Mouse (Mus musculus) forebrain, embryonic 11.5 days (tissue): Measurements from ENCODE around the gene Psmb11. TPM values are rescaled to one million over a fixed set of nuclear protein-coding genes. Genes with fewer than 3 reads are reported as not detected.
A peak's percentile ranks its signal among the peaks of the same experiment; 100 is the strongest.

ENCODE experiments used
- ATAC-seq: fragments of 200-750 bp; cut with Nextera tagmentation; replicated peaks from 2 replicates; pipeline ENCODE4 v1.8.0; 2017; ENCODE audit warnings: moderate TSS enrichment; ENCODE audit not compliant: low FRiP score
- DNase-seq: peaks from one replicate; pipeline ENCODE4 v3.0.0-alpha.2; 2017; ENCODE audit warnings: low spot score
- H3K27ac ChIP-seq: fragments of 300-500 bp; sonication (generic); 2 replicates; pipeline ENCODE4 v1.5.1; 2014; ENCODE audit warnings: low read depth, low read length
- H3K27me3 ChIP-seq: fragments of 300-500 bp; sonication (generic); 2 replicates; pipeline ENCODE4 v1.6.1; 2014; ENCODE audit warnings: mild to moderate bottlenecking, low read length, mixed read lengths; ENCODE audit not compliant: control insufficient read depth, insufficient read depth
- H3K36me3 ChIP-seq: fragments of 300-500 bp; sonication (generic); 2 replicates; pipeline ENCODE4 v1.6.1; 2014; ENCODE audit warnings: mild to moderate bottlenecking, low read length, moderate library complexity, mixed read lengths; ENCODE audit not compliant: control insufficient read depth, insufficient read depth
- H3K4me1 ChIP-seq: fragments of 300-500 bp; sonication (generic); replicated peaks from 2 replicates; pipeline ENCODE4 v1.6.1; 2014; ENCODE audit warnings: low read length, mixed read lengths; ENCODE audit not compliant: control insufficient read depth, insufficient read depth
- H3K4me2 ChIP-seq: fragments of 300-500 bp; sonication (generic); 2 replicates; pipeline ENCODE4 v1.6.1; 2014; ENCODE audit warnings: low read depth, mild to moderate bottlenecking, low read length, moderate library complexity, mixed read lengths; ENCODE audit not compliant: severe bottlenecking
- H3K4me3 ChIP-seq: fragments of 300-500 bp; sonication (generic); 2 replicates; pipeline ENCODE4 v1.5.1; 2014; ENCODE audit warnings: low read depth, low read length
- H3K9ac ChIP-seq: fragments of 300-500 bp; sonication (generic); 2 replicates; pipeline ENCODE4 v1.6.1; 2014; ENCODE audit warnings: low read length
- H3K9me3 ChIP-seq: fragments of 300-500 bp; sonication (generic); 2 replicates; pipeline ENCODE4 v1.6.1; 2016; ENCODE audit warnings: low read length, mixed read lengths; ENCODE audit not compliant: control insufficient read depth
- WGBS: fragments of 180-500 bp; shearing (Covaris S2); extraction: QIAGEN DNeasy Blood & Tissue Kit; methylation state at CpG from one replicate; pipeline ENCODE4 v1.1.7; 2014; 5-methylcytosine and 5-hydroxymethylcytosine counted together
- polyA plus RNA-seq: library from polyadenylated mRNA; unstranded; fragments of >200 nt; fragmentation: Nextera tagmentation; extraction: Ambion mirVana; gene quantifications from 2 replicates; pipeline ENCODE4 v1.2.1, GENCODE M21; 2014

The Psmb11 gene
- polyA plus RNA-seq, 1 experiment from 2014 or later = not detected

DNA sequence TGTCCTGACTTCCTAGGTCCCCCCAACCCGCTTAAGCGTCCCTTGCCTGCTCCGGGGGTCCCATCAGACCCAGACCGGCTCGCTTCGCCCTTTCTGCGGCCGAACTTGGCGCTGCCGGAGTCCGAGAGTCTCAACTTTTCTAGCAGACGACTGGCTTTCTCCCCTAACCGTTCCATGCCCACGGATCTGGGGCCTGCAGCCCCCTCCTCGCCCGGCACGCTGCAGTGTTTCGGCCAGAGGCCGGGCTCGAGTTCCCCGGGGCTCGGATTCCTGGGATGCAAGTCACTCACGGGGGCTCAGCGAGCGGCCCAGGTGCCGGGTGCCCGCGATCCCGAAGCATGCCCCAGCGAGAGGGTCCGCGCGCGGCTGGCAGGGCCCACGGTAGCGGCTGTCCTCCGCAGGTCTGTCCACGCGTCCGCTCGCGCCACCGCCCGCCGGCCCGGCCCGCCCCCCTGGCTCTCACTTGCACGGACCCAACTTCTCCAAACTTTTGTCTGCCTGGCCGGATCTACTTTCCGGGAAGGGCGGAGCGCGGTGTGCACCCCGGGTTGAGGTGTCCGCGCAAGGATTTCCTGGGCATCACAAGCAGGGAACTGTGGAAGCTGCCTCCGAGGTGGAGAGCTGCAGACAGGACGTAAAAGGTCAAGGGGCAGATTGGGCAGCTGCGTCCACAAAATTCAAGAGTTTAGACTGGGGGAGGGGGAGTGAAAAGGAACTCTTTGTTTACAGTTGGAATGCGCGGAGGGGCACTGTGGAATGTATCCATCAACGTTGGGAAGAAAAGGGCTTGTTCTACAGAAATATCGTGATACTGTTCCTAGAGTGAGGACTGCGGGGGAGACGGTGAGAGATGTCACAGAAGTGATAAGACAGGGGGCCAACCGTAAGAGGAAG, 43.9 kb upstream of the Psmb11 start, which contains the start of gene Ajuba:
TSS of gene Ajuba (minus strand) at position 470 of the 894 bp plus-strand sequence.
- peak within 1 kb of the TSS; percentile 83 for H3K27ac ChIP-seq
- peak within 1 kb of the TSS; percentile 91 for H3K4me3 ChIP-seq
- no peaks in the 10 kb centered on the region for H3K36me3 ChIP-seq
- H3K4me1 ChIP-seq = peaks cover 25% of the 10 kb centered on the region
- H3K9ac ChIP-seq = peak within 1 kb of the TSS; percentile 95
- peak within 1 kb of the TSS; percentile 85 for H3K4me2 ChIP-seq
- peak; percentile 95 for DNase-seq
- peak; percentile 74 for ATAC-seq
- no peaks in the 10 kb centered on the region for H3K9me3 ChIP-seq
- no peaks in the 10 kb centered on the region for H3K27me3 ChIP-seq
- under 1% methylated on average over 66 of the region's 66 CpGs for WGBS

DNA sequence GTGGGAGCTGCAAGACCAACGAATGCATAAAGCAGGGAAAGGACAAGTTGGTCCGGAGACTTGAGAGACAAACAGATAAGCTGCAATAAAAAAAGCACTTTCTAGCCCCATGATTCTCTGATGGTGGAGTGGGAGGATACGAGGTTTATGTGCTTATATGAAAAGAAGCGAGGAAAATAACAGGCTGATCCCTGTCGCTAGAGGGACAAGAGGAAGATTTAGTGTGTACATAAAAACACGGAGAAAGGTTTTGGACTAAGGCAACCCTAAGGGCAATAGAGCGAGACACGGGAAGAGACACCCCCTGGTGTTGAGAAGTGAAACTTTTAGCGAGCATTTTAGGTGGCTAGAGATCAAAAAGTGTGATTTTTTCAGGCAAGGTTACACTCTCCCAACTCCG, 43.2 kb upstream of the Psmb11 start:
- WGBS = 2% methylated on average over 10 of the region's 10 CpGs
- peak overlapping the region; percentile 83 for H3K27ac ChIP-seq
- peak; percentile 53 for DNase-seq
- H3K27me3 ChIP-seq = no peaks in the 10 kb centered on the region
- no peaks in the 10 kb centered on the region for H3K9me3 ChIP-seq
- H3K9ac ChIP-seq = peak overlapping the region; percentile 95
- H3K4me2 ChIP-seq = peak overlapping the region; percentile 85
- no peak for ATAC-seq
- H3K4me1 ChIP-seq = peaks cover 19% of the 10 kb centered on the region
- H3K36me3 ChIP-seq = no peaks in the 10 kb centered on the region
- peak overlapping the region; percentile 91 for H3K4me3 ChIP-seq

DNA sequence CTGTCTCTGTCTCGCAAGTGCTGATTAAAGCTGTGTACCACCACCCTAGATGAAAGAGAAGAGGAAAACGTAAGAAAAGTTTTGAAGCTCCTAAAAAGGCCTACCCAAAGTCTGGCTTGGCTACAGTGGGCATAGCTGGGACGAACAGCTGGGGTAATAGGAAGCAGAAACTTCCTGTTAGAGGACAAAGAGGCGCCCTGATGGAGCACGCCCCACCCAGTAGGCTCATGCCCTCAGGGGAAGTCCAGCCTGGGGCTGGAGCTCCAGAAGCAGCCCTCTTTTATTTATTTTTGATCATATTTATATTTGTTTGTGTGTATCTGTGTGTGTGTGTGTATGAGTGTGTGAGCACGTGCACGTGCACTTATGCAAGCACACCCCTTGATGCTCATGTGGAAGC, 41.6 kb upstream of the Psmb11 start:
- ATAC-seq (no peak), DNase-seq (no peak)
- H3K4me2 ChIP-seq = no peak overlapping the region
- WGBS = 89% methylated on average over 7 of the region's 7 CpGs
- peaks cover 5% of the 10 kb centered on the region for H3K4me1 ChIP-seq
- H3K27ac ChIP-seq = no peak overlapping the region
- no peak overlapping the region for H3K9ac ChIP-seq
- H3K4me3 ChIP-seq = no peak overlapping the region
- H3K36me3 ChIP-seq = no peaks in the 10 kb centered on the region
- H3K27me3 ChIP-seq = no peaks in the 10 kb centered on the region
- H3K9me3 ChIP-seq = no peaks in the 10 kb centered on the region

DNA sequence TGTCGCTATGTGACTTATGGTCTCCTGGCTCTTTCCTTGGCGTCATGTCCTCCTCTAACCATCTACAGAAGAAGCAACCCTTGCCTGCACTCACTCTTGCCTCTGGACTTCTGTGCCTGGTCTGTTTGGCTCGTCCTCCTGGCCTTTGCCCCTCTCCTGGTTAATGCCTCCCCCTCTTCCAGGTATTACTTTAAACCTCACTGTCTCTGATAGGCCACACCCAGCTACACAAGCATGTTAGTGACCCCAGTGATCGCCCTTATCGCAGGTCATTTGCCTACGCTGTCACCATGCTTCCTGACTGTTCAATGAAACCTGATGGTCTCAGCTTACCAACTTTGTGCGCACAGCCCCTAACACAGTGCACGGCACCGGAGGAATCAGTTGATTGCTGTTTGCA, 38.7 kb upstream of the Psmb11 start:
- no peak overlapping the region for H3K27ac ChIP-seq
- H3K4me3 ChIP-seq = no peak overlapping the region
- no peaks in the 10 kb centered on the region for H3K36me3 ChIP-seq
- no peaks in the 10 kb centered on the region for H3K27me3 ChIP-seq
- no peak overlapping the region for H3K4me2 ChIP-seq
- WGBS = 91% methylated on average over 9 of the region's 9 CpGs
- H3K9ac ChIP-seq = no peak overlapping the region
- DNase-seq = peak; percentile 42
- ATAC-seq = no peak
- H3K4me1 ChIP-seq = no peaks in the 10 kb centered on the region; the same call in 1 of the 2 replicates
- H3K9me3 ChIP-seq = no peaks in the 10 kb centered on the region

DNA sequence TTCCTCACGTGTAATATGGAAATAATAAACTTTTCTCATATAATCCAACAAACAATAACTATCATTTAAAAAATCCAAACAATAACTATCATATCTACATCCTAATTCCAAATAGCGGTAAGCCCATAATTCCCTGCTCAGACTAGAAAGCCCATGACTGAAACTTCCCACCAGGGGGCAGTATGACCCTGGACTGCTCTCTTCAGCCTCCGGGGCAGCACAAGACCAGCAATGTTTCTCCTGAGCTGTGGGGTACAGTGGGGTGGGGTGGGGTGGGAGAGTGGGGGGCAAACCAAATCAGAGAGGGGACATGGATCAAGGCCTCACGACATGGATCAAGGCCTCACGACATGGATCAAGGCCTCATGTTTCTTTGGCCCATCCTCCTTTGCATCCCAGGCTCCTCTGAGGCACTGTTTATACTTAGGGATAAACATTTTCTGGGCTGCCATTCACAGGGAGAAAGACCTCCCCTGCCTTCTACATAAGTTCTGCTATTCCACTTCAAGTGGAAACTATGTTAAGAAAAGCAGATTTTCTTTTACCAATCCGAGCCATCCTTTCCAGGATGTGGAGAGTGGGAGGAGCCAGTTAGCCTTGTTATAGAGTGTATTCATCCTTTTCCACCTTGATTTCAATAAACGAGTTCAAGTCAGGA, 37.4 kb upstream of the Psmb11 start:
- H3K9ac ChIP-seq = no peak overlapping the region
- no peaks in the 10 kb centered on the region for H3K4me1 ChIP-seq
- DNase-seq (peak; percentile 82), ATAC-seq (no peak)
- H3K4me2 ChIP-seq = no peak overlapping the region
- WGBS = 43% methylated on average over 7 of the region's 7 CpGs
- no peaks in the 10 kb centered on the region for H3K9me3 ChIP-seq
- H3K27ac ChIP-seq = no peak overlapping the region
- H3K4me3 ChIP-seq = no peak overlapping the region
- H3K27me3 ChIP-seq = no peaks in the 10 kb centered on the region
- H3K36me3 ChIP-seq = no peaks in the 10 kb centered on the region

DNA sequence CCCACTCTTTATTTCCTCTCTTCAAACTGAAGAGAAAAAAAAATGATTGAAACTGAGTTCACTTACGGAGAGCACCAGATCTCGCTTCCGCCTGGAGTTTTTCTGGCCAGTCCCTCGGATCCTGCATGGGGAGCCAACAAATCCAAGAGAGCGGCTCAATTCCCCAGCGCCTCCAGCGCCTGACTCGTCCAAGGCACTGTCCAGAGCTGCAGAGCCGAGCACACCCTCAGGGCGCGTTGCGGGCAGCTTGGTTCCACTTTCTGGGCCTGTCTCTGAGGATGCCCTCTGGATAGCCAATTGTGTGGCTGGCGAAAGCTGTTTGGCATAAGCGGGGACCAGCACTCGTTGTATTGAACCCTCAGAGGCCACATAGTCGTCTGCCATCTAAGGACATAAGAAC, 30.2 kb upstream of the Psmb11 start:
- H3K4me3 ChIP-seq = no peak overlapping the region
- DNase-seq = peak; percentile 28
- H3K36me3 ChIP-seq = no peaks in the 10 kb centered on the region
- no peaks in the 10 kb centered on the region; the same call in 1 of the 2 replicates for H3K9me3 ChIP-seq
- H3K9ac ChIP-seq = no peak overlapping the region
- H3K27ac ChIP-seq = no peak overlapping the region
- WGBS = 89% methylated on average over 16 of the region's 16 CpGs
- H3K4me1 ChIP-seq = no peaks in the 10 kb centered on the region
- H3K4me2 ChIP-seq = no peak overlapping the region
- H3K27me3 ChIP-seq = no peaks in the 10 kb centered on the region
- ATAC-seq = no peak

DNA sequence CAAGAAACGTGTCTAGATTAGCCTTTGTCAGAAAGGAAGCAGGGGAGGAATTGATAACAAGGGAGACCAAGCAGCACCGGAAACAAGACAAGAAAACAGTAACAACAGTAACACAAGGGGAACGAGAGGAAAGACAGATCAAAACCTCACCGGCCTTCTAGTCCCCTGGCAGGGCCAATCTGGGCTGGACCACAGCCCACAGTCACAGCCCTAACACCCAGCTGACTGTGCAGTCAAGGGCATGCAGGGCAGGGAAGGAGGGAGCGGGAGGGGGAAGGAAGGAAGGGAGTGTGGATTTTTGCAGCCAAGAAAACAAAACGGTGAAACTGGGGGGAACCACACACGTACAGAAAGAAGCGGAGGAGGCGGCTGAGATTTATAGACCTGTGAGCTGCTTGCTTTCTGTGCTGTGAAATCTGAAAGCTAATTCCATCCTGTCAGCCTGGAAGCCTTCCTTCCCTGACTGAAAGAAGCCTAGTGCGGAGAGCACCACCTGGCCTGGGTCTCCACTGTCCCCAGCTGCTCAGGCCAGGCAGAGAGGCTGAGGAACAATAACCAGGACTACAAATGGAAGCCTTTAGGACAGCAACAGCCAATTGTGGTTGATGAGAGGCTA, 28.8 kb upstream of the Psmb11 start:
- no peak overlapping the region for H3K27ac ChIP-seq
- ATAC-seq = no peak
- no peak overlapping the region for H3K9ac ChIP-seq
- DNase-seq = peak; percentile 44
- no peaks in the 10 kb centered on the region; the same call in 1 of the 2 replicates for H3K9me3 ChIP-seq
- WGBS = 84% methylated on average over 10 of the region's 10 CpGs
- H3K4me3 ChIP-seq = no peak overlapping the region
- H3K36me3 ChIP-seq = no peaks in the 10 kb centered on the region
- H3K4me1 ChIP-seq = no peaks in the 10 kb centered on the region
- H3K4me2 ChIP-seq = no peak overlapping the region
- H3K27me3 ChIP-seq = no peaks in the 10 kb centered on the region

DNA sequence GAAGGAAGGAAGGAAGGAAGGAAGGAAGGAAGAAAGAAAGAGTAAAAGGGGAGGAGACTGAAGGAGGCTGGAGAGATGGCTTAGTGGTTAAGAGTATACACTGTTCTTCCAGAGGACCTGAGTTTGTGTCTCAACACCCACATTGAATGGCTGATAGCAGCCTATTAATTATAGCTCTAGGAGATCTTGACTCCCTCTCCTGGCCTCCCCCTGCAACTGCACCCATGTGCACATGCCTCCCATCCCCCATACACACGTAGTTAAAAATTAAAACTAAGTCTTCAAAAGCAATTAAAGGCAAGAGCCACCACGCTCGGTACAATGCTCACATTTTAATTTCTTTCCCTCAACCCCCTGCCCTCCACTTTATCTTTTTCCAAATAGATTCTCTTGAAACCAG, 27.2 kb upstream of the Psmb11 start:
- Histone ChIP-seq H3K4me3 (no peak overlapping the region), H3K4me1 (no peaks in the 10 kb centered on the region), H3K9me3 (no peaks in the 10 kb centered on the region; the same call in 1 of the 2 replicates), H3K4me2 (no peak overlapping the region), H3K9ac (no peak overlapping the region), H3K27ac (no peak overlapping the region), H3K27me3 (no peaks in the 10 kb centered on the region), H3K36me3 (no peaks in the 10 kb centered on the region)
- WGBS = 92% methylated on average over 3 of the region's 3 CpGs
- DNase-seq = peak; percentile 46
- ATAC-seq = no peak
